Mouse (Mus musculus): ENCODE data around the gene Pias4. TPM values are rescaled to one million over a fixed set of nuclear protein-coding genes. Genes with fewer than 3 reads are reported as not detected.
"Not testable (repeated sequence)": the region's sequence is repeated elsewhere in the genome, so short reads cannot be mapped to it uniquely, and the experiment has no call there.

The Pias4 gene
- polyA plus RNA-seq (2014; fragmentation: Nextera tagmentation; extraction: Ambion mirVana) = 52.7 and 54.1 TPM in 2 replicates

- Histone ChIP-seq H3K4me1 (replicated peaks; ENCODE audit: control insufficient read depth, insufficient read depth, low read length) (0 out of 2 replicates have a peak, but pooled peaks cover 3% of the 10 kb centered on the region), H3K9me3 (ENCODE audit: control insufficient read depth, low read length) (no peaks in the 10 kb centered on the region), H3K36me3 (ENCODE audit: control insufficient read depth, insufficient read depth, low read length) (0 out of 2 replicates have a peak, but pooled peaks cover 2% of the 10 kb centered on the region), H3K27me3 (ENCODE audit: control insufficient read depth, insufficient read depth, low read length) (no peaks in the 10 kb centered on the region), H3K9ac (ENCODE audit: low read depth, low read length) (peak within 1 kb of the TSS; percentile 82), H3K4me2 (replicated peaks; ENCODE audit: low read depth, low read length) (peak within 1 kb of the TSS; percentile 66), H3K4me3 (ENCODE audit: low read depth, low read length) (peak within 1 kb of the TSS; percentile 95), H3K27ac (ENCODE audit: low read depth, low read length) (peak within 1 kb of the TSS; percentile 24; the same call in 1 of the 2 replicates)
- under 1% methylated on average over 63 of the region's 64 CpGs for WGBS
- ATAC-seq (ENCODE audit: low FRiP score) (peak; percentile 92), DNase-seq (ENCODE audit: low spot score) (peak; percentile 100)
These were observed at the start of gene Pias4 for GRCm38 (mm10) chr10:81167200-81168086. TSS of gene Pias4 (minus strand) at chr10:81167923.

- not testable (repeated sequence) for H3K4me3 ChIP-seq (ENCODE audit: low read depth, low read length); H3K27ac ChIP-seq (ENCODE audit: low read depth, low read length); H3K36me3 ChIP-seq (ENCODE audit: control insufficient read depth, insufficient read depth, low read length); H3K9me3 ChIP-seq (ENCODE audit: control insufficient read depth, low read length); H3K4me1 ChIP-seq (replicated peaks; ENCODE audit: control insufficient read depth, insufficient read depth, low read length); H3K9ac ChIP-seq (ENCODE audit: low read depth, low read length); H3K27me3 ChIP-seq (ENCODE audit: control insufficient read depth, insufficient read depth, low read length); H3K4me2 ChIP-seq (replicated peaks; ENCODE audit: low read depth, low read length); DNase-seq (ENCODE audit: low spot score); ATAC-seq (ENCODE audit: low FRiP score)
- WGBS = 19% methylated on average over 1 of the region's 1 CpGs
These were observed 49.5 kb upstream of the Pias4 start for GRCm38 (mm10) chr10:81217267-81217666.

- no peak for DNase-seq (ENCODE audit: low spot score)
- H3K36me3 ChIP-seq (ENCODE audit: control insufficient read depth, insufficient read depth, low read length) = peaks cover 9% of the 10 kb centered on the region
- H3K27ac ChIP-seq (ENCODE audit: low read depth, low read length) = no peak overlapping the region
- H3K4me1 ChIP-seq (replicated peaks; ENCODE audit: control insufficient read depth, insufficient read depth, low read length) = no peaks in the 10 kb centered on the region
- ATAC-seq (ENCODE audit: low FRiP score) = no peak
- no peak overlapping the region for H3K4me3 ChIP-seq (ENCODE audit: low read depth, low read length)
- H3K9ac ChIP-seq (ENCODE audit: low read depth, low read length) = no peak overlapping the region
- H3K27me3 ChIP-seq (ENCODE audit: control insufficient read depth, insufficient read depth, low read length) = no peaks in the 10 kb centered on the region
- H3K9me3 ChIP-seq (ENCODE audit: control insufficient read depth, low read length) = no peaks in the 10 kb centered on the region
- WGBS = 90% methylated on average over 6 of the region's 6 CpGs
- H3K4me2 ChIP-seq (replicated peaks; ENCODE audit: low read depth, low read length) = no peak overlapping the region
These were observed 49.1 kb upstream of the Pias4 start for GRCm38 (mm10) chr10:81216810-81217209.

- Histone ChIP-seq H3K27me3 (ENCODE audit: control insufficient read depth, insufficient read depth, low read length) (no peaks in the 10 kb centered on the region), H3K9ac (ENCODE audit: low read depth, low read length) (no peak overlapping the region), H3K36me3 (ENCODE audit: control insufficient read depth, insufficient read depth, low read length) (peaks cover 12% of the 10 kb centered on the region), H3K9me3 (ENCODE audit: control insufficient read depth, low read length) (no peaks in the 10 kb centered on the region), H3K4me1 (replicated peaks; ENCODE audit: control insufficient read depth, insufficient read depth, low read length) (no peaks in the 10 kb centered on the region), H3K4me2 (replicated peaks; ENCODE audit: low read depth, low read length) (no peak overlapping the region), H3K27ac (ENCODE audit: low read depth, low read length) (no peak overlapping the region), H3K4me3 (ENCODE audit: low read depth, low read length) (no peak overlapping the region)
- DNase-seq (ENCODE audit: low spot score) (no peak), ATAC-seq (ENCODE audit: low FRiP score) (no peak)
- WGBS = 93% methylated on average over 6 of the region's 6 CpGs
These were observed 48.5 kb upstream of the Pias4 start for GRCm38 (mm10) chr10:81216260-81216659.

DNA sequence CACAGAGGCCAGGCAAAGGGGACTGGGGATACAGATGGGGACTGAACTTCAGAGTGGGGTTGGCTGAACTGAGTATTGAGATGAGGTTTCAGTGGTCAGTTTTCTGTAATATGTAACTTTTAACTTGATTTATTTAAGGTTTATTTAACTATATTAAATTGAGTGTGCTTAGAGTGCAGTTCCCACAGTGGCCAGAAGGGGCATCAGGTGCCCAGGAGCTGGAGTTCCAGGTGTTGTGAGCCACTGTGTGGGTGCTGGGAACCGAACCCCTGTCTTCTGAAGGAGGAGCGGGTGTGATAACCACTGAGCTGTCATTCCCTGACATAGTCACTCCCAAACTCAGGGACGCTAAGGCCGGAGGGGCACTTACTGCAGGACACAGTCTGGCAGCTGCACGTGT lies 42.4 kb upstream of the Pias4 start:
- H3K9ac ChIP-seq (ENCODE audit: low read depth, low read length) = no peak overlapping the region
- H3K27ac ChIP-seq (ENCODE audit: low read depth, low read length) = no peak overlapping the region
- WGBS = 100% methylated on average over 5 of the region's 5 CpGs
- DNase-seq (ENCODE audit: low spot score) = no peak
- peaks cover 16% of the 10 kb centered on the region for H3K36me3 ChIP-seq (ENCODE audit: control insufficient read depth, insufficient read depth, low read length)
- H3K9me3 ChIP-seq (ENCODE audit: control insufficient read depth, low read length) = no peaks in the 10 kb centered on the region
- no peak overlapping the region for H3K4me3 ChIP-seq (ENCODE audit: low read depth, low read length)
- no peaks in the 10 kb centered on the region for H3K27me3 ChIP-seq (ENCODE audit: control insufficient read depth, insufficient read depth, low read length)
- no peaks in the 10 kb centered on the region for H3K4me1 ChIP-seq (replicated peaks; ENCODE audit: control insufficient read depth, insufficient read depth, low read length)
- H3K4me2 ChIP-seq (replicated peaks; ENCODE audit: low read depth, low read length) = no peak overlapping the region
- ATAC-seq (ENCODE audit: low FRiP score) = no peak

DNA sequence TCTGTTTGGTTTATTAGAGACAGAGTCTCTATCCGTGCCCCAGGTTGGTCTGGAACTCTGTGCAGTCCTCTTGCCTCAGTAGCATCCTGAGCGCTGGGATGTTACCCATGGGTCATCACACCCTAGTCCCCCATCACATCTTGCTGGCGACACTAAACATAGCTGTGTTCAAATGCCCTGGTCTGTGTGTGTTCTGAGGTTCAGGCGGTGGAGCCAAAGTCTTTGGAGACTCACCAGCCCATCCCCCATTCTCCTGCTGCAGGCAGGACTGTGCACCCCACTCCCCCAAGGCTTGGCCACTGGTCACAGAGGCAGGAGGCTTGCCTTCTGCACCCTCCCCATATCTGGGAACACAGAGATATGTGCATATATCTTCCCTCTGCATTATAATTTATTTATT lies 36.4 kb upstream of the Pias4 start:
- H3K9ac ChIP-seq (ENCODE audit: low read depth, low read length) = no peak overlapping the region
- no peak overlapping the region for H3K27ac ChIP-seq (ENCODE audit: low read depth, low read length)
- H3K9me3 ChIP-seq (ENCODE audit: control insufficient read depth, low read length) = no peaks in the 10 kb centered on the region
- H3K36me3 ChIP-seq (ENCODE audit: control insufficient read depth, insufficient read depth, low read length) = no peaks in the 10 kb centered on the region; the same call in 1 of the 2 replicates
- ATAC-seq (ENCODE audit: low FRiP score) = no peak
- no peak overlapping the region for H3K4me3 ChIP-seq (ENCODE audit: low read depth, low read length)
- WGBS = 71% methylated on average over 4 of the region's 4 CpGs
- no peak for DNase-seq (ENCODE audit: low spot score)
- H3K4me1 ChIP-seq (replicated peaks; ENCODE audit: control insufficient read depth, insufficient read depth, low read length) = 0 out of 2 replicates have a peak, but pooled peaks cover 2% of the 10 kb centered on the region
- H3K4me2 ChIP-seq (replicated peaks; ENCODE audit: low read depth, low read length) = no peak overlapping the region
- no peaks in the 10 kb centered on the region; the same call in 1 of the 2 replicates for H3K27me3 ChIP-seq (ENCODE audit: control insufficient read depth, insufficient read depth, low read length)

DNA sequence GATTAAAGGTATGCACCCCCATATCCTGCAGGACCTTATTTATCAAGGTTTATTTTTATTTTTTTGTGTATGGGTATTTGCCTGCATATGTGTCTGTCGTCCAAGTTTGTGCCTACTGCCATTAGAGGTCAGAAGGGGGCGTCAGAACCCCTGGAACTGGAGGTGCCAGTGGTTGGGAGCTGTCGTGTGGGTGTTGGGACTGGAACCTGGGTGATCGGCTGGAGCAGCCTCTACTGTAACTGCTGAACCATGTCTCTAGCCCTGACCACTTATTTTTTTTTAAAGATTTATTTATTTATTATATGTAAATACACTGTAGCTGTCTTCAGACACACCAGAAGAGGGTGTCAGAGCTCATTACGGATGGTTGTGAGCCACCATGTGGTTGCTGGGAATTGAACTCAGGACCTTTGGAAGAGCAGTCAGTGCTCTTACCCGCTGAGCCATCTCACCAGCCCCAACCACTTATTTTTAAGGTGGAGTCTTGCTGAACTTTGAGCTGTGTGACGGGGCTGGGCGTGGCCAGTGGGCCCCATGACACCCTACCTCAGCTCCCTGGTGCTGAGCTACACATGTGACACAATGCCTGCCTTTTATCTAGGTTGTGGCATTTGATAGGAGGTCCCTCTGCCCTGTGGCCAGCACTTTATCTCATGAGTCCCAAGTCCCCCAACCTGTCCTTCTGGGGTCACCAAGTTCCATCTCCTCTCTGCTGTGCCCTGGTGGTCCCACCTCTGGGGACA lies 35.4 kb upstream of the Pias4 start:
- H3K9me3 ChIP-seq (ENCODE audit: control insufficient read depth, low read length) = no peaks in the 10 kb centered on the region
- no peaks in the 10 kb centered on the region; the same call in 1 of the 2 replicates for H3K27me3 ChIP-seq (ENCODE audit: control insufficient read depth, insufficient read depth, low read length)
- DNase-seq (ENCODE audit: low spot score) (no peak), ATAC-seq (ENCODE audit: low FRiP score) (peak; percentile 34; the same call in 1 of the 2 replicates)
- WGBS = 66% methylated on average over 8 of the region's 8 CpGs
- H3K27ac ChIP-seq (ENCODE audit: low read depth, low read length) = no peak overlapping the region
- no peak overlapping the region for H3K9ac ChIP-seq (ENCODE audit: low read depth, low read length)
- no peak overlapping the region for H3K4me2 ChIP-seq (replicated peaks; ENCODE audit: low read depth, low read length)
- 0 out of 2 replicates have a peak, but pooled peaks cover 2% of the 10 kb centered on the region for H3K4me1 ChIP-seq (replicated peaks; ENCODE audit: control insufficient read depth, insufficient read depth, low read length)
- H3K4me3 ChIP-seq (ENCODE audit: low read depth, low read length) = no peak overlapping the region
- H3K36me3 ChIP-seq (ENCODE audit: control insufficient read depth, insufficient read depth, low read length) = no peaks in the 10 kb centered on the region

DNA sequence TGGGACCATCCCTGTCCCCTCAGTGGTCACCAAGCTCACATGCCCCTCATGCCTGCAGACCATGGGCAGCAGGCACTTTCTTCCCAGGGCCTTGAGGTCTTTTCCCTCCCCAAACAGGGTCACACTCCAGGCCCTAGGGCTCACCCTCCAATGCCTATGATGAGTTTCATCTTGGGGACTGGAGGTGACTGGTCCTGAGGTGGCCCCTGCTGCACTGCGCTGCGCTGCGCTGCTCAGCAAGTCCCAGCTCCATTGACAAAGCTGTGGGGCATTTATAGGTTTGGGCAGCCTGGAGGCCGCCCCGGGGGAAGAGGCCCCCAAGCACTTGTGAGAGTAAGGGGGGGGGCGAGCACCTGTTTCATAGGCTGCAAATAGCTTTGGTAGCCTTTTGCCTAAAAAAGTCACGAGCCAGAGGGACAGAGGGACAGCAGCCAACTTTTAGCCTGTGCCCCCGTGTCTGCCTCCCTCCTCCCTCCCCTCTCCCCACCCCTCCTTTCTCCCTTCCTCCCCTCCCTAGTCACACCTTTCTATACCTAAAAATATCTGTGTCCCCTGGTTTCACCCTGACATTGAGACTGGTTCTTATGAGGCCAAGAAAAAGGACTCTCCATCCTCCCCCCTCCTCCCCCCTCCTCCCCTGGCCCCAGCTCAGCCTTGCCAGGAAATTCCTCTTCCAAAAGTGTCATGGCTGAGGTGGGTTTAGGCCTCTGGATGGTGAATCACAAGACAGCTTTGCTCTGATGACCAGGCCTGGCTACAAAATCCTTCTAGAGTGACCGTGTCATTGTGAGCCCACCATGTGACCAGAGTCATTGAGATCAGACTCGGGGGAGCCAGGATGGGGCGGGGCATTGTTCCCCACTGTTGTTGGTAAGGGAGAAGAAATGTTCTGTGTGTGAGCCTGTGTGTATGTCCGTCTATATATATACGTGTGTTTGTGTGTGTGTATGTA lies 34.4 kb upstream of the Pias4 start, which contains the start of gene Nmrk2:
Gene Nmrk2, minus strand, starts transcription at position 245 of the 952 bp plus-strand sequence.
- Histone ChIP-seq H3K9me3 (ENCODE audit: control insufficient read depth, low read length) (no peaks in the 10 kb centered on the region), H3K27me3 (ENCODE audit: control insufficient read depth, insufficient read depth, low read length) (no peaks in the 10 kb centered on the region; the same call in 1 of the 2 replicates), H3K4me3 (ENCODE audit: low read depth, low read length) (no peak within 1 kb of the TSS), H3K36me3 (ENCODE audit: control insufficient read depth, insufficient read depth, low read length) (no peaks in the 10 kb centered on the region), H3K27ac (ENCODE audit: low read depth, low read length) (no peak within 1 kb of the TSS), H3K4me1 (replicated peaks; ENCODE audit: control insufficient read depth, insufficient read depth, low read length) (0 out of 2 replicates have a peak, but pooled peaks cover 2% of the 10 kb centered on the region), H3K4me2 (replicated peaks; ENCODE audit: low read depth, low read length) (no peak within 1 kb of the TSS), H3K9ac (ENCODE audit: low read depth, low read length) (no peak within 1 kb of the TSS)
- WGBS = 61% methylated on average over 13 of the region's 13 CpGs
- DNase-seq (ENCODE audit: low spot score) (no peak), ATAC-seq (ENCODE audit: low FRiP score) (no peak)

Measured in hindbrain, embryonic 11.5 days (tissue).